Mouse (Mus musculus): ENCODE data around the gene Igsf10.

DNA sequence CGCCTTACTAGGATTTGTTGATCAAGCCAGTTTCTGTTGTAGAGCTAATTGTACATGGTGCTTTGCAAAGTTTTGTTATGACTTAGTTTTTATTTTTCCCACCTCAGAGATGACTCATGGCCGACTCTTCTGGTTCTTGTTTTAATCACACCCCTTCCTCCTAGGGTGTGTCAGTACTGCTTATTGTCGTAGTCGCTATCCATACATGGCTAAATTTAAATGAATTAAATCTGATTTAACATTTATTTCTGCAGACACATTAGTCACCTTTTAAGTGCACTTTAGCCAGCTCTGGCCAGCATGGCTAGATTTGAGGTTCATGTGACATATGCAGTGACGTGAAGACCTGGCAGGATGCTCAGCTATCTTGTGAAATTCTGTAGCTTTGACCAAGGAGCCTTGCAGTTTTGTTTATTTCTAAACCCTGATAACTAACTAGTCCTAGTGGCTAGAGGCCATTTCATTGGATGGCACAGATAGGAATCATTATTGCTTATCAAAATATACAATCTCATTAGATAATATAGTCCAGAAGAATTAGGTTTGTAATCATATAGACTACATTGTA is 47.5 kb downstream of the Igsf10 start:
- TF ChIP-seq CTCF (IDR thresholded peaks at IDR 0.05; ENCODE audit: control insufficient read depth, insufficient read depth, low read length) (no peak), POLR2A (IDR thresholded peaks at IDR 0.05; ENCODE audit: borderline replicate concordance, control insufficient read depth, low read depth, low read length) (no peak)

Data from bone marrow, adult 2 months (tissue).